In the genomic region with DNA sequence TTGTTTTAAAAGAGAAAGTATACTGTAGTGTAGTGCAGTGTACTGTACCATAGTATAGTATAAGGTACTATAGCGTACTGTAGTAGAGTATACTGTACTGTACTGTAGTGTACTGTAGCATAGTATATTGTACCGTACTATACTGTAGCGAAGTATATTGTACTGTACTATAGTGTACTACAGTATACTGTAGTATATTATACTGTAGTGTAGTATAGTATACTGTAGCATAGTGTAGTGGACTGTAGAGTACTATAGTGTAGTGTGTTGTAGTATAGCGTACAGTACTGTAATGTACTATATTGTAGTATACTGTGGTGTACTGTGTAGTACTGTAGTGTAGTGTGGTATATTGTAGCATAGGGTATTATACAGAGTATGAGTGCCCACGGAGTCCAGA, we compare ENCODE assay signal across 25 mouse cellular contexts. TPM values are rescaled to one million over a fixed set of nuclear protein-coding genes. Genes with fewer than 3 reads are reported as not detected.
DNase-seq lines count a peak whose midpoint lies in the region; ATAC-seq and TF ChIP-seq lines count a peak whose summit lies in the region.
"Had no signal": no experiment of that assay in that cellular context is flagged by ENCODE, and none has a peak within 500 bp of the region (broad histone marks: within the 10 kb centered on the region; RNA-seq: fewer than 3 reads in every experiment).

No protein-coding gene starts in this region.

- no peak overlapping the region for H3K9ac ChIP-seq in forebrain, embryonic 16.5 days (replicated peaks; ENCODE audit: low read depth, low read length)
- no peak overlapping the region for H3K9ac ChIP-seq in forebrain, embryonic 12.5 days
- no peak overlapping the region for H3K9ac ChIP-seq in midbrain, embryonic 13.5 days (replicated peaks)
- no peak overlapping the region for H3K9ac ChIP-seq in midbrain, embryonic 11.5 days (ENCODE audit: low read length)
- H3K9ac ChIP-seq in hindbrain, postnatal 0 days (replicated peaks; ENCODE audit: low read length), result no peak overlapping the region
- no peak overlapping the region for H3K9ac ChIP-seq in neural tube, embryonic 15.5 days (replicated peaks)
- H3K9ac ChIP-seq: embryonic facial prominence, embryonic 15.5 days; liver, embryonic 14.5 days; neural tube, embryonic 13.5 days had no signal

- no peak overlapping the region for H3K4me3 ChIP-seq in forebrain, embryonic 16.5 days (replicated peaks; ENCODE audit: low read length)
- H3K4me3 ChIP-seq in forebrain, embryonic 12.5 days (replicated peaks), result no peak overlapping the region
- no peak overlapping the region for H3K4me3 ChIP-seq in midbrain, embryonic 13.5 days (replicated peaks)
- no peak overlapping the region for H3K4me3 ChIP-seq in midbrain, embryonic 11.5 days (ENCODE audit: low read depth, low read length)
- no peak overlapping the region for H3K4me3 ChIP-seq in hindbrain, postnatal 0 days (ENCODE audit: low read length)
- H3K4me3 ChIP-seq in neural tube, embryonic 15.5 days (replicated peaks), result no peak overlapping the region
- H3K4me3 ChIP-seq: embryonic facial prominence, embryonic 15.5 days; heart, embryonic 10.5 days; neural tube, embryonic 13.5 days had no signal

- no peak for DNase-seq in midbrain, embryonic 11.5 days (ENCODE audit: low spot score, missing footprints)
- DNase-seq in hindbrain, postnatal 0 days (ENCODE audit: low spot score), result no peak
- no peak for DNase-seq in kidney, postnatal 14 days
- DNase-seq: adrenal gland, postnatal 25 days; cerebellum, adult 18-20 months; cerebellum, postnatal 10 days; gastrocnemius, postnatal 25 days; heart, postnatal 36 days; kidney, adult 11 months; kidney, postnatal 25 days; liver; lung, adult 2 months; lung, postnatal 14 days; retina, postnatal 1 day; right cerebral cortex, postnatal 14 days; thymus, postnatal 4 days had no signal

- no peaks in the 10 kb centered on the region for H3K27me3 ChIP-seq in forebrain, embryonic 16.5 days (replicated peaks; ENCODE audit: control insufficient read depth, insufficient read depth, low read length)
- no peaks in the 10 kb centered on the region for H3K27me3 ChIP-seq in forebrain, embryonic 12.5 days
- H3K27me3 ChIP-seq in midbrain, embryonic 13.5 days, result no peaks in the 10 kb centered on the region
- no peaks in the 10 kb centered on the region for H3K27me3 ChIP-seq in midbrain, embryonic 11.5 days (ENCODE audit: control insufficient read depth, insufficient read depth, low read length)
- no peaks in the 10 kb centered on the region for H3K27me3 ChIP-seq in hindbrain, postnatal 0 days (ENCODE audit: insufficient read depth, low read length)
- H3K27me3 ChIP-seq in neural tube, embryonic 15.5 days (replicated peaks), result no peaks in the 10 kb centered on the region
- H3K27me3 ChIP-seq: embryonic facial prominence, embryonic 15.5 days; neural tube, embryonic 13.5 days had no signal

- 97% methylated on average over 5 of the region's 5 CpGs for WGBS in forebrain, embryonic 16.5 days
- 94% methylated on average over 5 of the region's 5 CpGs for WGBS in forebrain, embryonic 12.5 days
- 95% methylated on average over 5 of the region's 5 CpGs for WGBS in midbrain, embryonic 13.5 days
- WGBS in midbrain, embryonic 11.5 days, result 94% methylated on average over 5 of the region's 5 CpGs
- 96% methylated on average over 5 of the region's 5 CpGs for WGBS in hindbrain, postnatal 0 days
- 98% methylated on average over 5 of the region's 5 CpGs for WGBS in neural tube, embryonic 15.5 days

- H3K4me2 ChIP-seq in forebrain, embryonic 16.5 days (ENCODE audit: low read length), result no peak overlapping the region
- H3K4me2 ChIP-seq in forebrain, embryonic 12.5 days, result no peak overlapping the region
- H3K4me2 ChIP-seq in midbrain, embryonic 13.5 days (replicated peaks), result no peak overlapping the region
- no peak overlapping the region for H3K4me2 ChIP-seq in midbrain, embryonic 11.5 days
- no peak overlapping the region for H3K4me2 ChIP-seq in hindbrain, postnatal 0 days (ENCODE audit: low read depth, low read length)
- no peak overlapping the region for H3K4me2 ChIP-seq in neural tube, embryonic 15.5 days
- H3K4me2 ChIP-seq: embryonic facial prominence, embryonic 15.5 days; neural tube, embryonic 13.5 days had no signal

- no peaks in the 10 kb centered on the region for H3K9me3 ChIP-seq in forebrain, embryonic 16.5 days (ENCODE audit: control insufficient read depth, low read length)
- H3K9me3 ChIP-seq in forebrain, embryonic 12.5 days, result no peaks in the 10 kb centered on the region
- no peaks in the 10 kb centered on the region for H3K9me3 ChIP-seq in midbrain, embryonic 13.5 days
- H3K9me3 ChIP-seq in midbrain, embryonic 11.5 days (ENCODE audit: control insufficient read depth, low read length), result no peaks in the 10 kb centered on the region
- no peaks in the 10 kb centered on the region for H3K9me3 ChIP-seq in hindbrain, postnatal 0 days (ENCODE audit: low read length)
- no peaks in the 10 kb centered on the region for H3K9me3 ChIP-seq in neural tube, embryonic 15.5 days (replicated peaks)
- H3K9me3 ChIP-seq: embryonic facial prominence, embryonic 15.5 days; heart, embryonic 10.5 days; neural tube, embryonic 13.5 days had no signal

- H3K4me1 ChIP-seq in forebrain, embryonic 16.5 days (replicated peaks; ENCODE audit: control insufficient read depth, insufficient read depth, low read length), result peaks cover 5% of the 10 kb centered on the region; the same call in 1 of the 2 replicates
- no peaks in the 10 kb centered on the region for H3K4me1 ChIP-seq in forebrain, embryonic 12.5 days
- H3K4me1 ChIP-seq in midbrain, embryonic 13.5 days (replicated peaks), result peaks cover 9% of the 10 kb centered on the region
- H3K4me1 ChIP-seq in midbrain, embryonic 11.5 days (ENCODE audit: control insufficient read depth, insufficient read depth, low read length), result no peaks in the 10 kb centered on the region
- H3K4me1 ChIP-seq in hindbrain, postnatal 0 days (ENCODE audit: insufficient read depth, low read length), result peaks cover 4% of the 10 kb centered on the region; the same call in 1 of the 2 replicates
- H3K4me1 ChIP-seq in neural tube, embryonic 15.5 days, result peaks cover 33% of the 10 kb centered on the region

- ATAC-seq in forebrain, embryonic 16.5 days, result peak; percentile 58; the same call in 1 of the 2 replicates
- ATAC-seq in forebrain, embryonic 12.5 days (ENCODE audit: low FRiP score), result no peak
- ATAC-seq in midbrain, embryonic 13.5 days, result 0 out of 2 replicates have a peak, but pooled peaks have one; percentile 40
- ATAC-seq in midbrain, embryonic 11.5 days (ENCODE audit: low FRiP score), result no peak
- peak; percentile 73 for ATAC-seq in hindbrain, postnatal 0 days
- peak; percentile 36; the same call in 1 of the 2 replicates for ATAC-seq in neural tube, embryonic 15.5 days (ENCODE audit: low FRiP score)
- ATAC-seq: inflammation-experienced regulatory T-cells, adult 6 months had no signal

- no peak overlapping the region for H3K27ac ChIP-seq in forebrain, embryonic 16.5 days (ENCODE audit: low read length)
- H3K27ac ChIP-seq in forebrain, embryonic 12.5 days, result no peak overlapping the region
- H3K27ac ChIP-seq in midbrain, embryonic 13.5 days, result no peak overlapping the region
- H3K27ac ChIP-seq in midbrain, embryonic 11.5 days (ENCODE audit: low read depth, low read length), result no peak overlapping the region
- H3K27ac ChIP-seq in hindbrain, postnatal 0 days, result no peak overlapping the region
- H3K27ac ChIP-seq in neural tube, embryonic 15.5 days (replicated peaks), result no peak overlapping the region
- H3K27ac ChIP-seq: embryonic facial prominence, embryonic 15.5 days; heart, embryonic 10.5 days; liver, embryonic 14.5 days; neural tube, embryonic 13.5 days had no signal

- TF ChIP-seq CTCF in hindbrain, postnatal 0 days (IDR thresholded peaks at IDR 0.05; ENCODE audit: low read depth), result no peak

- no peaks in the 10 kb centered on the region for H3K36me3 ChIP-seq in forebrain, embryonic 16.5 days (ENCODE audit: control insufficient read depth, insufficient read depth)
- H3K36me3 ChIP-seq in forebrain, embryonic 12.5 days (replicated peaks), result no peaks in the 10 kb centered on the region
- H3K36me3 ChIP-seq in midbrain, embryonic 13.5 days, result peaks cover 4% of the 10 kb centered on the region; the same call in 1 of the 2 replicates
- H3K36me3 ChIP-seq in midbrain, embryonic 11.5 days (ENCODE audit: control insufficient read depth, insufficient read depth, low read length), result no peaks in the 10 kb centered on the region
- H3K36me3 ChIP-seq in hindbrain, postnatal 0 days (ENCODE audit: insufficient read depth, low read length), result no peaks in the 10 kb centered on the region
- peaks cover 3% of the 10 kb centered on the region; the same call in 1 of the 2 replicates for H3K36me3 ChIP-seq in neural tube, embryonic 15.5 days
- H3K36me3 ChIP-seq: embryonic facial prominence, embryonic 15.5 days had no signal

RNA-seq across cellular contexts. Expression of a gene that starts 9.1 kb away (rescaled TPM):
- 217 and 239 TPM in 2 replicates for polyA plus RNA-seq in forebrain, embryonic 16.5 days (2015; fragmentation: Nextera tagmentation; extraction: Ambion mirVana)
- 73.5 and 82.7 TPM in 2 replicates for polyA plus RNA-seq in forebrain, embryonic 12.5 days (2016; fragmentation: Nextera tagmentation; extraction: Ambion mirVana)
- polyA plus RNA-seq in midbrain, embryonic 13.5 days (2015; fragmentation: Nextera tagmentation; extraction: Ambion mirVana), result 197 and 202 TPM in 2 replicates
- 72.1 TPM in 2 replicates for polyA plus RNA-seq in midbrain, embryonic 11.5 days (2014; fragmentation: Nextera tagmentation; extraction: Ambion mirVana)
- 319 and 369 TPM in 2 replicates for total RNA-seq in hindbrain, postnatal 0 days (2014; rRNA removed)
- 188 and 213 TPM in 2 replicates for polyA plus RNA-seq in hindbrain, postnatal 0 days (2015; fragmentation: Nextera tagmentation; extraction: Ambion mirVana)
- 255 and 285 TPM in 2 replicates for polyA plus RNA-seq in neural tube, embryonic 15.5 days (2015; fragmentation: Nextera tagmentation; extraction: Ambion mirVana)

Comparison
In these comparisons a context has a peak if more than half of its experiments do, and no peak if none do; other contexts are left out.
1. ATAC-seq: peak in forebrain, embryonic 16.5 days (single experiment), midbrain, embryonic 13.5 days (single experiment), hindbrain, postnatal 0 days (single experiment) and neural tube, embryonic 15.5 days (single experiment); none in forebrain, embryonic 12.5 days (single experiment) and midbrain, embryonic 11.5 days (single experiment).